Mouse (Mus musculus) lung, adult 2 months (tissue): ENCODE data around the gene Lasp1.

Experiments used
- CTCF ChIP-seq: fragments of 200-500 bp; IDR thresholded peaks from 2 replicates; pipeline ENCODE4 v1.5.1; 2011; ENCODE audit warnings: mild to moderate bottlenecking, low read length, control low read depth; ENCODE audit not compliant: insufficient read depth
- POLR2A ChIP-seq: fragments of 200-500 bp; IDR thresholded peaks from 2 replicates; pipeline ENCODE4 v1.6.1; 2011; ENCODE audit warnings: low read depth, mild to moderate bottlenecking, control low read depth, low read length, borderline replicate concordance; ENCODE audit errors: extremely low read depth

DNA sequence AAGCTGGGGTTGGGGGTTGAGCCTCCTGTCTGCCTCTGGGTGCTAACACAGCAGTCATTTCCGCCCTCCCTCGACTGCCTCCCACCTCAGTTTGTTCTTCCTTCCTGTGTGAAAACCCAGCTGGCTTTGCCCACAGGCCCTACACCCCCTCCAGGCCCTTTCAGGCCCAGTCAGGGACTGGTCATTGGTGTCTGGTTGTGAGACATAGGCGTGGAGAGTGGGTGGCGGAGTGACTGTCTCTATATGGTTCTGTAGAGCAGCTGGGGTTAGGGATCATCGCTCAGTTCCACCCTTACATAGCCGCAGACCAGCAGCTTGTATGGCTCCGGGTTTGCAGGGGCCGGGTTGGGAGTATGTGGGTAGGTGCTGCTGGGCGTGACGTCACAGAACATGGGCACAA is 26.5 kb downstream of the Lasp1 start:
- no peak for TF ChIP-seq POLR2A
- no peak for TF ChIP-seq CTCF
